Mouse (Mus musculus): ENCODE results near the gene Fancm. TPM values are rescaled to one million over a fixed set of nuclear protein-coding genes. Genes with fewer than 3 reads are reported as not detected.

Gene Fancm
- polyA plus RNA-seq (2015; fragmentation: Nextera tagmentation; extraction: Ambion mirVana) = 7.4 and 8.3 TPM in 2 replicates

DNA sequence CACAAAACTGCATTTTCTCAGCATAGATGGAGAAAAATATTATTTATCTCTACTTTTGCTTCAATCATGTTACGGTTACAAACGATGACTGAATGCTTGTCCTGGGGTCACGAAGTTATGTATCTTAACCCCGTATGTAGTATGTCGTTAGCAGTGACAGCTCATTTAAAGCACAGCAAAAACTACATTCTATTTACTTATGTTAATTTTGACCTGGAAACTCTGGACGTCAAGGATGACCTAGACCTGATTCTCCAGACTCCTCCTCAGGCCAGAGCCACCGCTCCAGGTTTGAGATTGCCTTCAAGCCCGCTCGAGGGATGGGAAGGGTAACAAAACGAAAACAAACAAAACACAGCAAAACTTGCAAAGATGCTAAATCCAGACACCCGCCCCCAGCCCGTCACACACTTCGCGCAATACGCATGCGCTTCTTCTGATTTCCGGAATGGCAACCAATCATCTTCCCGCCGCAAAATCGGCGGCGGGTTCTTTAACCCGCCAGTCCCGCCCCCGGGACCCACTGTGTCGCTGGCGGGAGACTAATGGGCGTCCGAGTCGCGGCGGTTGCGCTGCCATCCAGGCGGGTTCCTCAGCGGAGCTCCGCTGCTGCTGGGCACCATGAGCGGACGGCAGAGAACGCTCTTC lies at the start of gene Fancm:
TSS of gene Fancm (plus strand) at position 519 of the 648 bp plus-strand sequence.
- Histone ChIP-seq H3K27ac (peak within 1 kb of the TSS; percentile 95), H3K9me3 (replicated peaks; ENCODE audit: low read length) (no peaks in the 10 kb centered on the region), H3K9ac (ENCODE audit: low read depth, low read length) (peak within 1 kb of the TSS; percentile 81), H3K4me3 (replicated peaks; ENCODE audit: low read depth, low read length) (peak within 1 kb of the TSS; percentile 81), H3K4me1 (replicated peaks; ENCODE audit: insufficient read depth, low read length) (peaks cover 5% of the 10 kb centered on the region; the same call in 1 of the 2 replicates), H3K36me3 (ENCODE audit: insufficient read depth, low read length) (no peaks in the 10 kb centered on the region), H3K4me2 (ENCODE audit: low read length) (peak within 1 kb of the TSS; percentile 63), H3K27me3 (ENCODE audit: insufficient read depth, low read length) (no peaks in the 10 kb centered on the region)
- DNase-seq (ENCODE audit: low spot score) (peak; percentile 95), ATAC-seq (replicated peaks; ENCODE audit: low FRiP score, low read depth) (peak; percentile 12)
- TF ChIP-seq CTCF (IDR thresholded peaks at IDR 0.05; ENCODE audit: low read depth) = no peak
- 2% methylated on average over 39 of the region's 39 CpGs for WGBS

DNA sequence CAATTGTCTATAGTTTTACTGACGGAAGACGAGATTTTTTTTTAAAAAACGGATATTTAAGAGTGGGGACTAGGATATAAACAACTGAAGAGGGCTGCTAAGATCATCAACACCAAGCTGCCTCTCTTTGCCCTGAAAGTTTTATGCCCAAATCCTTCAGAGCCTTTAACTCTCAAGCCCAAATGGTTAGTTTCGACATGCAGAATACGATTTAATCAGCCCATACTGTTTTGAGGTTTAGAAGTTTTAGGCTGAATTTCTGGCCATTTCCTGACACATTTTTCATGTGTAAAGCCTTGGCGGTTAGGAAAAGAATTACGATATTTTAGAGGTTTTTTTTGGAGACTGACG lies 39.6 kb upstream of the Fancm start:
- Histone ChIP-seq H3K27me3 (ENCODE audit: insufficient read depth, low read length) (no peaks in the 10 kb centered on the region), H3K27ac (no peak overlapping the region), H3K4me2 (ENCODE audit: low read length) (peak overlapping the region; percentile 73), H3K9ac (ENCODE audit: low read depth, low read length) (peak overlapping the region; percentile 91; the same call in 1 of the 2 replicates), H3K4me3 (replicated peaks; ENCODE audit: low read depth, low read length) (peak overlapping the region; percentile 78), H3K4me1 (replicated peaks; ENCODE audit: insufficient read depth, low read length) (0 out of 2 replicates have a peak, but pooled peaks cover 8% of the 10 kb centered on the region), H3K9me3 (replicated peaks; ENCODE audit: low read length) (no peaks in the 10 kb centered on the region), H3K36me3 (ENCODE audit: insufficient read depth, low read length) (no peaks in the 10 kb centered on the region)
- ATAC-seq (replicated peaks; ENCODE audit: low FRiP score, low read depth) (no peak), DNase-seq (ENCODE audit: low spot score) (no peak)
- WGBS = 49% methylated on average over 8 of the region's 8 CpGs
- no peak for TF ChIP-seq CTCF (IDR thresholded peaks at IDR 0.05; ENCODE audit: low read depth)

DNA sequence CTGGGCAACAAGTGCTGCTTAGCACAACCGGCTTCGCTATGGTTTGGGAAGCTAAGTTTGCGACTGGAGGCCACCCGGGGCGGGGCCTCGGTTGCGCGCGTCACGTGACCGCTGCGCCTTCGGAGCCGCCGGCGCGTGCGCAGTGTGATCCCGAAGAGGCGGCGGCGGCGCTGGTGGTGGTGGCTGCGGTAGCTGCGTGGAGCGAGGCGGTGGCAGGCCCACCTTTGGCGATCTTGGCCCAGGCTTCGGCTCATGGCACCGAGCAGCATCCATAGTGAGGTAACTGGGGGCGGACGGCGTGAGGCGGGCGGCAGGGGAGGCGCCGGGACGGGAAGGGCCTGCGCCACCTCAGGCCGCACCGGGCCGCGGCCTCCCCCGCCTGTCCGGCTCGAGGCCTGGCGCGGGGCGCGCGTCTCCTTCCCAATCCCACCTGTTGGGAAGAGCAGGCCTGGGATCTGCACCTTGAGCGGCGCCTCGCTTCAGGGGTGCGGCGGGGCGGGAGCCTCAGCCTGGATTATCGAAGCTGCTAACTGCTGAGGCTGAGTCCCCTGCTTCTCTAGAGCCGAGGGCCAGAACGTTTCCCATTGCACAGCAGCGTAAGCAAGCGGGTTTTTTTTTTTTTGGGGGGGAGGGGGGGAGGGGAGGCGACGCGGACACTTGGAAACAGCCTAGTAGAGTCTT lies 39.1 kb upstream of the Fancm start, which contains the start of gene Prpf39:
TSS of gene Prpf39 (plus strand) at position 144 of the 681 bp plus-strand sequence.
- Histone ChIP-seq H3K4me2 (ENCODE audit: low read length) (peak within 1 kb of the TSS; percentile 73), H3K4me1 (replicated peaks; ENCODE audit: insufficient read depth, low read length) (0 out of 2 replicates have a peak, but pooled peaks cover 8% of the 10 kb centered on the region), H3K36me3 (ENCODE audit: insufficient read depth, low read length) (no peaks in the 10 kb centered on the region), H3K9ac (ENCODE audit: low read depth, low read length) (peak within 1 kb of the TSS; percentile 91), H3K27me3 (ENCODE audit: insufficient read depth, low read length) (no peaks in the 10 kb centered on the region), H3K4me3 (replicated peaks; ENCODE audit: low read depth, low read length) (peak within 1 kb of the TSS; percentile 78), H3K27ac (peak within 1 kb of the TSS; percentile 83), H3K9me3 (replicated peaks; ENCODE audit: low read length) (no peaks in the 10 kb centered on the region)
- under 1% methylated on average over 65 of the region's 65 CpGs for WGBS
- DNase-seq (ENCODE audit: low spot score) (peak; percentile 94), ATAC-seq (replicated peaks; ENCODE audit: low FRiP score, low read depth) (peak; percentile 93)
- TF ChIP-seq CTCF (IDR thresholded peaks at IDR 0.05; ENCODE audit: low read depth) = no peak

DNA sequence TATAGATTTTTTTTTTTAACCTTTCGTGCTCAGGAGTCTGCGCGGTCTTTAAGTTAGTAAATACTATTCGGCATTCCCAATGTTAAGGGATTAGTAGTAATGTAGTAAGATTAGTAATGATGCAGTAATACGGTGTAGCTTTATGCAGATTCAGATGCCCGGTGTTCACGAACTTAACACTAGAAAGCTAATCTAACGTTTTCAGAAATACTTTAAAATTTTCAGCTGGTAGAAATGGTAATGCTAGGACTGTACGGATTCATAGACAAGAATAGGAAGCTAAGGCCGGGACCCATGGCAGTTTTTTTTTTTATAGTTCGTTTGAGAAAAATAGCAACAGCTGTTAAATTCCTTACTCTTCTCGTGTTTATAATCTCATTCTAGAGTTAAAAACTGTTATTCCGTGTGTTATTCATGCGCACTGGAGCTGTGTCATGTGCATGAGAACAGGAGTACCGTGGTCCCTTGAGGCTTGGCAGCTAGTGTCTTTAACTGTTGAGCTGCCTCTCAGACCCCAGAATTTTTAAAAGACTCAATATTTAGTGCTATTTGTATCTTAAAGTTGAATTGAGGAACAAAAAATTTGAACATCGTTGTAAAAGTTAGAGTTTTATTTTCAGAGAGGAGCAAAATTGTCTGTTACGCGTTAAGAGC lies 38.4 kb upstream of the Fancm start:
- H3K4me3 ChIP-seq (replicated peaks; ENCODE audit: low read depth, low read length) = peak overlapping the region; percentile 78
- DNase-seq (ENCODE audit: low spot score) (peak; percentile 33), ATAC-seq (replicated peaks; ENCODE audit: low FRiP score, low read depth) (no peak)
- H3K4me1 ChIP-seq (replicated peaks; ENCODE audit: insufficient read depth, low read length) = 0 out of 2 replicates have a peak, but pooled peaks cover 8% of the 10 kb centered on the region
- no peaks in the 10 kb centered on the region for H3K9me3 ChIP-seq (replicated peaks; ENCODE audit: low read length)
- 13% methylated on average over 18 of the region's 18 CpGs for WGBS
- H3K27me3 ChIP-seq (ENCODE audit: insufficient read depth, low read length) = no peaks in the 10 kb centered on the region
- no peak for TF ChIP-seq CTCF (IDR thresholded peaks at IDR 0.05; ENCODE audit: low read depth)
- peak overlapping the region; percentile 91 for H3K9ac ChIP-seq (ENCODE audit: low read depth, low read length)
- 0 out of 2 replicates have a peak overlapping the region, but pooled peaks have one; percentile 83 for H3K27ac ChIP-seq
- 0 out of 2 replicates have a peak, but pooled peaks cover under 1% of the 10 kb centered on the region for H3K36me3 ChIP-seq (ENCODE audit: insufficient read depth, low read length)
- H3K4me2 ChIP-seq (ENCODE audit: low read length) = peak overlapping the region; percentile 73

DNA sequence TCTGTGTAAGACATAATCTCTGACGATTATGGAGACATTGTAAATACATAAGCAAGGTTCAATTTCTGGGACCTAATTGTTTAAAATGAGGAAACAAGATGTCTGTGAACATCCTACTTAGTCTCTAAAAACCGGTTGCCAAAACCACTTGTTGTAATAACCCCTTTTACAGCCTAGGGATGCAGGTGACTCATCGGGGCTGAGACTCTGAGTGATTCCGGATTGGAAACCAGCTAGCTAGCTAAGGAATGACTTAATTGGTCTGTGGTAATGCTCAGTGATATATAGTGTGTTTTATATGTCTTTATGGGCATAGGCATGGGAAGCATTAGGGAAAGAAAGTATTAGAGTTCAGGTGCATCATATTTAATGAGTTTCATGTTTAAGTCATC lies 37.9 kb upstream of the Fancm start:
- 8% methylated on average over 4 of the region's 4 CpGs for WGBS
- Histone ChIP-seq H3K4me2 (ENCODE audit: low read length) (peak overlapping the region; percentile 73), H3K4me1 (replicated peaks; ENCODE audit: insufficient read depth, low read length) (0 out of 2 replicates have a peak, but pooled peaks cover 8% of the 10 kb centered on the region), H3K4me3 (replicated peaks; ENCODE audit: low read depth, low read length) (peak overlapping the region; percentile 78), H3K27me3 (ENCODE audit: insufficient read depth, low read length) (no peaks in the 10 kb centered on the region), H3K9me3 (replicated peaks; ENCODE audit: low read length) (no peaks in the 10 kb centered on the region), H3K9ac (ENCODE audit: low read depth, low read length) (no peak overlapping the region), H3K27ac (no peak overlapping the region), H3K36me3 (ENCODE audit: insufficient read depth, low read length) (0 out of 2 replicates have a peak, but pooled peaks cover 6% of the 10 kb centered on the region)
- DNase-seq (ENCODE audit: low spot score) (peak; percentile 8), ATAC-seq (replicated peaks; ENCODE audit: low FRiP score, low read depth) (no peak)
- TF ChIP-seq CTCF (IDR thresholded peaks at IDR 0.05; ENCODE audit: low read depth) = no peak

DNA sequence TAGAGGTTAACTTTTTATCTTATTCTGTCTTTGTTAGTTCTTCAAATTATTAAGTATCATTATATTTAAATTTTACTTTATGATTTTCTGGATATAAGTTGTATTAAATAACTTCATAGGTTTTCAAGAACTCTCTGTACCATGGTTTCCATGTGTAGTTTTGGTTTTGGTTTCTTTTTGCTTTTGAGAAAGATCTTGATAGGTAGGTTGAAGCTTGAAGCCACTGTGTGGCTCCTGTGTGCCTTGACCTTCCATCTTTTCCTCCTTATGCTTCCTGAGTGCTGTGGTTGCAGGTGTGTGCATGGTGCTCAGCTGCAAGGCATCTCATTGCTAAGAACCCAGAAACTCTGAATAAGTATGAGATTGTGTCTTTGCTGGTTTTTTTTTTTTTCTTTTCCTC lies 26.6 kb upstream of the Fancm start:
- Histone ChIP-seq H3K4me2 (ENCODE audit: low read length) (no peak overlapping the region), H3K4me3 (replicated peaks; ENCODE audit: low read depth, low read length) (no peak overlapping the region), H3K27ac (no peak overlapping the region), H3K9me3 (replicated peaks; ENCODE audit: low read length) (no peaks in the 10 kb centered on the region), H3K4me1 (replicated peaks; ENCODE audit: insufficient read depth, low read length) (no peaks in the 10 kb centered on the region), H3K27me3 (ENCODE audit: insufficient read depth, low read length) (no peaks in the 10 kb centered on the region), H3K36me3 (ENCODE audit: insufficient read depth, low read length) (peaks cover 17% of the 10 kb centered on the region), H3K9ac (ENCODE audit: low read depth, low read length) (no peak overlapping the region)
- DNase-seq (ENCODE audit: low spot score) = no peak
- no peak for TF ChIP-seq CTCF (IDR thresholded peaks at IDR 0.05; ENCODE audit: low read depth)
- no peak for ATAC-seq (replicated peaks; ENCODE audit: low FRiP score, low read depth)

Data from kidney, postnatal 0 days (tissue).